Mouse (Mus musculus): ENCODE measurements around the gene Urb1.

DNA sequence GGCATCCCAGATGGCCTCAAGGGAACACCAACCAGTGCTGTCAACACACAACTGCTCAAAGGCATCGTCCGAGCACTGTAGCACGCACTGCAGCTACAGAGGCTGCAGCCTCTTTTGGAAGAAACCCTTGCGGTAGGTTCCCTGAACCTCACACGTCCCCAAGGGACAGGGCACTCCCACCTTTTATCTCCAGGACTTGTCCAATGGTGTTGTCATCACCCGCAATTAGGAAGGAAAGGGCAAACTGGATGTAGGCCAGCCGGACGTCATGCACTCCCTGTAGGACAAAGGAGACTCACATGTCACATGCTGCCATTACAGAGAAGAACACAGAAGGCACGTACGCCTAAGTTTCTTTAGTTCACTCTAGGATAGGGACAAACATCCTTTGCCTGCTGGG lies 10.4 kb downstream of the Urb1 start:
- no peak for TF ChIP-seq POLR2A (IDR thresholded peaks at IDR 0.05; ENCODE audit: borderline replicate concordance, extremely low read depth, insufficient read depth, insufficient read length, poor library complexity, severe bottlenecking)
- no peak for TF ChIP-seq CTCF (IDR thresholded peaks at IDR 0.05; ENCODE audit: borderline replicate concordance, extremely low read depth, insufficient read depth, insufficient read length)
